Mouse (Mus musculus) C2C12 (cell line): Measurements from ENCODE around the gene Slc8b1.

Source experiments
- CTCF ChIP-seq: IDR thresholded peaks from one replicate; pipeline ENCODE4 v1.5.1; 2011; ENCODE audit not compliant: control insufficient read depth, insufficient read depth, insufficient read length
- MAX ChIP-seq: IDR thresholded peaks from one replicate; pipeline ENCODE4 v1.6.1; 2011; ENCODE audit warnings: mild to moderate bottlenecking, control low read depth
- MYOD1 ChIP-seq: IDR thresholded peaks from one replicate; pipeline ENCODE4 v1.6.1; 2011; ENCODE audit warnings: low read depth; ENCODE audit not compliant: control insufficient read depth, insufficient read length
- MYOG ChIP-seq: IDR thresholded peaks from one replicate; pipeline ENCODE4 v1.6.1; 2011; ENCODE audit not compliant: control insufficient read depth, insufficient read length; ENCODE audit errors: extremely low read depth
- USF1 ChIP-seq: IDR thresholded peaks from one replicate; pipeline ENCODE4 v1.6.1; 2011; ENCODE audit warnings: low read depth, mild to moderate bottlenecking, control low read depth, moderate library complexity

GRCm38 (mm10) chr5:120481205-120481604 is 29.8 kb upstream of the Slc8b1 start:
- TF ChIP-seq CTCF (no peak), MAX (no peak), USF1 (no peak), MYOG (no peak), MYOD1 (no peak)
